Mouse (Mus musculus): ENCODE measurements at regions not wholly inside any gene's neighbourhood (a gene's known extent, or its start where the extent isn't known, plus 50 kb on each side); places are given as distances from the start of the nearest gene placed in this dataset.

GRCm38 (mm10) chr11:7880506-7880905 lies 666.8 kb upstream of the Igfbp3 start:
- TF ChIP-seq POLR2A (IDR thresholded peaks at IDR 0.05; ENCODE audit: low read depth, low read length) (no peak), CTCF (conservative IDR thresholded peaks at IDR 0.05; ENCODE audit: insufficient read depth, insufficient read length, low read depth, low read length) (no peak)
